Mouse (Mus musculus): ENCODE measurements around the gene Sall1.

The Sall1 gene

DNA sequence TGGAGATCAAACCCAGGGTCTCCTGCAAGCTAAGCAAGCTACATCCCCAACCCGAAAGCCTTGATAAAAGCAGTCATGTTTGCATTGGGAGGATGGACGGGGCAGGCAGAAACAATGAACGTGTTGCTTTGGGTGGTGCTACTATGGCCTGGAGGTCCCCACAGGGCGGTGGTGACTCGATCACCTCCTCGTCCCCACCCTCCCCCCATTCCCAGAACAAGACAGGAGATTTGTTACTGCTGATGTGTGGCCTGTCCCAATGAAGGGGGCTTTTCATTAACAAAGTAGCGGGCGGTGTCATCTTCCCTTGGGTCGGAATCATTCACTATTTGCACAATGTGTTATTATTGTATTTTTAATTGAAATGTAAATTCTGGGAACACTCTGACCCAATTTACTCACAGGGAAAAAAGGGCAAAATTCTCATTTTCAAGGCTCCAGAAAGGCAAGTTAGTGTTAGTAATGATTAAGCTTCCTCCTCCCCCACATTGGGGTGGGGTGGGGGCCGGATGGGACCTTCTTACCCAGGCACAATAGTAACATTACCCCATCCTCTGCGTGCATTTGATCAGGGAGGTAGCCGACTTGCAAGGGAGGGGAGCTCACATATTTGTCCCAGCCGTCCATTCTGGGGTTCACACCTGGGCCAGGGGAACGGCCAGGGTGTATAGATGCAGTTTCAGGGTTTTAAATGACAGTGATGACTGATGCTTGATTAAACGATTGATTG, 52.0 kb downstream of the Sall1 start:
- no peak for DNase-seq (ENCODE audit: low spot score in 2 of 2)

GRCm38 (mm10) chr8:88991176-88991575, 52.8 kb downstream of the Sall1 start:
- DNase-seq (ENCODE audit: low spot score in 2 of 2), result no peak

DNA sequence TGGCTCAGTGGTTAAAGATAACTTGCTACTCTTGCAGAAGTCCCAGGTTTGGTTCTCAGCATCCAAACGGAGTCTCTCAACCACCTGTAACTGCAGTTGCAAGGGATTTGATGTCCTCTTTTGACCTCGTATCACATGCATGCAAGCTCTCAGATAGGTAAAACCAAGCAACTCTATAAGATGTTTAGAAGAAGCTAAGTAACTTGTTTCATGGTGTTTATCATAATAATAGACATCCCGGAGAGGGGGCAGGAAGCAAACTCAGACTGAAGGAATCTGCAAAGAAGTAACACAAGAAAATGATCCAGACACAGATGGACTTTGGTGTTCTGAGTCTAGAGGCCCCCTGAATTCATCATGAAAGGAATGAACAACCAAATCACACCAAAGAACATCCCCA, 55.0 kb downstream of the Sall1 start:
- DNase-seq (ENCODE audit: low spot score in 2 of 2), result no peak

DNA sequence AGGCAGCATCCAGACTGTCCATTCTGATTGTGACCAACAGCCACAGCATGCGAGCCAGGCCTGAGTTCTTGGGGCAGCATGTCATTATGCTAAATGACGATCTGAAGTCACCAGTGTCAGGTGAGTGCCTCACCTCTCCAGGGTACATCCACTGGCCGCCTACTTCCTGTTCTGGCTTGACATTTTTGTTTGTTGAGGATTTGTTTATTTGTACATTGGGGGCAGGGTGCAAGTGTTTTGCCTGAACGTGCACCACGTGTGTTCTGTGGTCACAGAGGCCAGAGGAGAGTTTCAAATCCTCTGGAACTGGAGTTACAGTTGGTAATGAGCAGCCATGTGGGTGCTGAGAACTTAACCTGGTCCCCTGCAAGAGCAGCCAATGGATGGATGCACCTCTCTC, 60.5 kb downstream of the Sall1 start:
- DNase-seq (ENCODE audit: low spot score in 2 of 2), result no peak
